Mouse (Mus musculus): ENCODE results near the gene Hipk4. TPM values are rescaled to one million over a fixed set of nuclear protein-coding genes. Genes with fewer than 3 reads are reported as not detected.

Hipk4 gene
- 0.73 and 1.8 TPM in 2 replicates for total RNA-seq (2014; rRNA removed)
- polyA plus RNA-seq (2015; fragmentation: Nextera tagmentation; extraction: Ambion mirVana): 1.6 and 1.9 TPM in 2 replicates

- Histone ChIP-seq H3K4me2 (ENCODE audit: low read depth, low read length) (no peak within 1 kb of the TSS), H3K36me3 (ENCODE audit: insufficient read depth, low read length) (no peaks in the 10 kb centered on the region), H3K9me3 (ENCODE audit: low read length) (no peaks in the 10 kb centered on the region), H3K27ac (no peak within 1 kb of the TSS), H3K27me3 (ENCODE audit: insufficient read depth, low read length) (no peaks in the 10 kb centered on the region), H3K4me3 (ENCODE audit: low read length) (no peak within 1 kb of the TSS), H3K4me1 (ENCODE audit: insufficient read depth, low read length) (no peaks in the 10 kb centered on the region), H3K9ac (replicated peaks; ENCODE audit: low read length) (no peak within 1 kb of the TSS)
- 60% methylated on average over 5 of the region's 5 CpGs for WGBS
- TF ChIP-seq CTCF (IDR thresholded peaks at IDR 0.05; ENCODE audit: low read depth): no peak
- ATAC-seq (no peak), DNase-seq (ENCODE audit: low spot score) (no peak)
These were observed at the start of gene Hipk4 for GRCm38 (mm10) chr7:27522967-27523366. Hipk4 (plus strand) TSS chr7:27523267.

DNA sequence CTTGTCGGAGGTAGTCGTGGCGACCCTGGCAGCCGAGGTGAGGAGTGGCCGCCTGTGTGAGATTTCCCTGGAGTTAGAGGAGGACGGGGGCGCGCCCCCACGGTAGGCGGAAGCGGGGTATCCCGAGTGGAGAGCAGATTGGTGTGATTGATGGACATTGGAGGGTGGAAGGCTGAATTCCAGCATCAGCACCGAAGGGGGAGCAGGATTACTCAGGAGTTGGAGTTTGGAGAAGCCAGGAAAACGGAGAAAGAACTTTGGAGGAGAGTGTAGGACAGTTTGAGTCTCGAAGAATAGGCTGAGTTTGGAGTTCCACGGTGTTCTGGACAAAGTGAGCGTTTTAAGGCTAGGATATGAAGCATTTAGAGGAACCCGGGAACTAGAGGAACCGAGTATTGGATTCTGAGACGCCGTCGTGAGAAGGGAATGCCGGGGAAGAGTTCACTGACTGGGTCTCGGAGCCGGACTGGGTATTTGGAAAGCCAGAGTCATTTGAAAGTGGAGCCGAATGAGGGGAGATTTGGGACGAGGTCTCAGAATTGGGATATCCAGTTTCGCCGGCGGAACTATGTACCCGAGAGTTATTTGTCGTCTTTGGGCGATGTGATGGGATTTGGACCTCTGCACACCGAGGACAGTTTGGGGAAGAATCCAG is 49.1 kb upstream of the Hipk4 start:
- under 1% methylated on average over 34 of the region's 34 CpGs for WGBS
- no peak for ATAC-seq

GRCm38 (mm10) chr7:27474490-27474954 is 48.5 kb upstream of the Hipk4 start:
- peak overlapping the region; percentile 59; the same call in 1 of the 2 replicates for H3K9ac ChIP-seq (replicated peaks; ENCODE audit: low read length)
- peak; percentile 73 for TF ChIP-seq CTCF (IDR thresholded peaks at IDR 0.05; ENCODE audit: low read depth)
- H3K9me3 ChIP-seq (ENCODE audit: low read length): no peaks in the 10 kb centered on the region
- peak; percentile 99 for DNase-seq (ENCODE audit: low spot score)
- peak overlapping the region; percentile 63 for H3K4me2 ChIP-seq (ENCODE audit: low read depth, low read length)
- H3K27me3 ChIP-seq (ENCODE audit: insufficient read depth, low read length): no peaks in the 10 kb centered on the region
- ATAC-seq: peak; percentile 92
- under 1% methylated on average over 23 of the region's 23 CpGs for WGBS
- H3K36me3 ChIP-seq (ENCODE audit: insufficient read depth, low read length): peaks cover 7% of the 10 kb centered on the region; the same call in 1 of the 2 replicates
- peak overlapping the region; percentile 85; the same call in 1 of the 2 replicates for H3K27ac ChIP-seq
- no peaks in the 10 kb centered on the region for H3K4me1 ChIP-seq (ENCODE audit: insufficient read depth, low read length)
- peak overlapping the region; percentile 49 for H3K4me3 ChIP-seq (ENCODE audit: low read length)

More for the DNA sequence above, 49.1 kb upstream of the Hipk4 start:
- Histone ChIP-seq H3K4me3 (ENCODE audit: low read length) (peak overlapping the region; percentile 49), H3K4me2 (ENCODE audit: low read depth, low read length) (peak overlapping the region; percentile 63), H3K9me3 (ENCODE audit: low read length) (no peaks in the 10 kb centered on the region), H3K9ac (replicated peaks; ENCODE audit: low read length) (peak overlapping the region; percentile 59), H3K27me3 (ENCODE audit: insufficient read depth, low read length) (no peaks in the 10 kb centered on the region), H3K27ac (peak overlapping the region; percentile 85), H3K4me1 (ENCODE audit: insufficient read depth, low read length) (no peaks in the 10 kb centered on the region), H3K36me3 (ENCODE audit: insufficient read depth, low read length) (peaks cover 7% of the 10 kb centered on the region; the same call in 1 of the 2 replicates)
- no peak for TF ChIP-seq CTCF (IDR thresholded peaks at IDR 0.05; ENCODE audit: low read depth)
- no peak for DNase-seq (ENCODE audit: low spot score)

DNA sequence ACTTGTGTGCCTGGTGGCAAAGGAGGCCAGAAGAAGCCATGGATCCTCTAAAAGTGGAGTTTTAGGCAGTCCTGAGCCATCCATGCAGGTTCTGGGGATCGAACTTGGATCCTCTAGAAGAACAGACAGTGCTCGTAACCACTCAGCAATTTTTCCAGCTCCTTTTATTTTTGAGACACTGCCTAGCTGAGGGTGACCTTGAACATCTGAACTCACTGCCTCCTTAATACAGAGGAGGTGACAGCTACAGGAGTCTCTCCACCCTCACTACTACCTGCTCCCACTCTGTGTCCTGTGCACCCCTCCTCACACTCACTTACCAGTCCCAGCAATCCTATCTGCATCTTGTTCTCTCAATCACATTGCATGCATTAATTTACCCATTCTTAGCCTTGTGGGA is 47.5 kb upstream of the Hipk4 start:
- Histone ChIP-seq H3K27me3 (ENCODE audit: insufficient read depth, low read length) (no peaks in the 10 kb centered on the region), H3K4me3 (ENCODE audit: low read length) (no peak overlapping the region), H3K9me3 (ENCODE audit: low read length) (no peaks in the 10 kb centered on the region), H3K9ac (replicated peaks; ENCODE audit: low read length) (no peak overlapping the region), H3K36me3 (ENCODE audit: insufficient read depth, low read length) (peaks cover 7% of the 10 kb centered on the region; the same call in 1 of the 2 replicates), H3K27ac (no peak overlapping the region), H3K4me1 (ENCODE audit: insufficient read depth, low read length) (no peaks in the 10 kb centered on the region), H3K4me2 (ENCODE audit: low read depth, low read length) (no peak overlapping the region)
- 96% methylated on average over 2 of the region's 2 CpGs for WGBS
- no peak for TF ChIP-seq CTCF (IDR thresholded peaks at IDR 0.05; ENCODE audit: low read depth)
- DNase-seq (ENCODE audit: low spot score) (no peak), ATAC-seq (no peak)

- ATAC-seq (no peak), DNase-seq (ENCODE audit: low spot score) (no peak)
- Histone ChIP-seq H3K36me3 (ENCODE audit: insufficient read depth, low read length) (peaks cover 7% of the 10 kb centered on the region; the same call in 1 of the 2 replicates), H3K27ac (no peak overlapping the region), H3K4me1 (ENCODE audit: insufficient read depth, low read length) (no peaks in the 10 kb centered on the region), H3K9ac (replicated peaks; ENCODE audit: low read length) (no peak overlapping the region), H3K9me3 (ENCODE audit: low read length) (no peaks in the 10 kb centered on the region), H3K4me3 (ENCODE audit: low read length) (no peak overlapping the region), H3K27me3 (ENCODE audit: insufficient read depth, low read length) (no peaks in the 10 kb centered on the region), H3K4me2 (ENCODE audit: low read depth, low read length) (no peak overlapping the region)
- TF ChIP-seq CTCF (IDR thresholded peaks at IDR 0.05; ENCODE audit: low read depth): no peak
- 96% methylated on average over 14 of the region's 14 CpGs for WGBS
These were observed 46.9 kb upstream of the Hipk4 start for GRCm38 (mm10) chr7:27476098-27476635.

- H3K9me3 ChIP-seq (ENCODE audit: low read length): no peaks in the 10 kb centered on the region
- 86% methylated on average over 7 of the region's 7 CpGs for WGBS
- H3K27ac ChIP-seq: no peak overlapping the region
- no peak overlapping the region for H3K9ac ChIP-seq (replicated peaks; ENCODE audit: low read length)
- ATAC-seq (no peak), DNase-seq (ENCODE audit: low spot score) (no peak)
- H3K4me2 ChIP-seq (ENCODE audit: low read depth, low read length): no peak overlapping the region
- H3K36me3 ChIP-seq (ENCODE audit: insufficient read depth, low read length): peaks cover 7% of the 10 kb centered on the region; the same call in 1 of the 2 replicates
- H3K4me3 ChIP-seq (ENCODE audit: low read length): no peak overlapping the region
- TF ChIP-seq CTCF (IDR thresholded peaks at IDR 0.05; ENCODE audit: low read depth): no peak
- H3K4me1 ChIP-seq (ENCODE audit: insufficient read depth, low read length): no peaks in the 10 kb centered on the region; the same call in 1 of the 2 replicates
- H3K27me3 ChIP-seq (ENCODE audit: insufficient read depth, low read length): no peaks in the 10 kb centered on the region
These were observed 44.5 kb upstream of the Hipk4 start for GRCm38 (mm10) chr7:27478561-27478960.
